Mouse (Mus musculus): ENCODE measurements at regions not wholly inside any gene's neighbourhood (a gene's known extent, or its start where the extent isn't known, plus 50 kb on each side); places are given as distances from the start of the nearest gene placed in this dataset.

DNA sequence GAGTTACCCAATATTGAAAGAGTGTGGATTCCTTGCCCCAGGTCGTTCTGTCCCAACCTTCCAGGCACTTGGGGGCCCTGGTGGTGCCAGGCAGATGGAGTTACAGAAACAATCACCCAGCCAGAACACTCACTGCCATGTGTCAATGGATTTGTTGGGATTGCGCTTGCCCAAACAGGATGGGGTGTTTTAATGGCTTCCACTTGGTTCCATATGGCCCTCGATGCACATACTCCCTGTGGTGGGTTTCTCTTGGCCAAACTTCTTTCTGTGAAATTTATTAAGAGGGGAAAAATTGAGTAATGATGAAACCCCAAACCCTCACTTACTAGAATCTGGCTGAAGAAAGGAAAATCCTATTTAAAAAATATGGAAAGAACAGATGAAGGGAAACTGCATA is 146.8 kb downstream of the Spata18 start:
- Histone ChIP-seq H3K4me3 (ENCODE audit: low read depth, low read length) (no peak overlapping the region), H3K9me3 (replicated peaks; ENCODE audit: control insufficient read depth, low read length) (no peaks in the 10 kb centered on the region), H3K36me3 (replicated peaks; ENCODE audit: control insufficient read depth, insufficient read depth, low read length) (no peaks in the 10 kb centered on the region), H3K27me3 (ENCODE audit: control insufficient read depth, insufficient read depth, low read length) (no peaks in the 10 kb centered on the region), H3K4me1 (ENCODE audit: control insufficient read depth, insufficient read depth) (no peaks in the 10 kb centered on the region), H3K9ac (replicated peaks; ENCODE audit: low read depth, low read length) (no peak overlapping the region), H3K27ac (ENCODE audit: low read depth) (no peak overlapping the region), H3K4me2 (ENCODE audit: low read depth, low read length) (no peak overlapping the region)
- DNase-seq (ENCODE audit: low spot score) = no peak
- 84% methylated on average over 3 of the region's 3 CpGs for WGBS
- no peak for TF ChIP-seq CTCF (IDR thresholded peaks at IDR 0.05; ENCODE audit: low read depth)
- no peak for ATAC-seq (ENCODE audit: insufficient read depth, low read depth)

DNA sequence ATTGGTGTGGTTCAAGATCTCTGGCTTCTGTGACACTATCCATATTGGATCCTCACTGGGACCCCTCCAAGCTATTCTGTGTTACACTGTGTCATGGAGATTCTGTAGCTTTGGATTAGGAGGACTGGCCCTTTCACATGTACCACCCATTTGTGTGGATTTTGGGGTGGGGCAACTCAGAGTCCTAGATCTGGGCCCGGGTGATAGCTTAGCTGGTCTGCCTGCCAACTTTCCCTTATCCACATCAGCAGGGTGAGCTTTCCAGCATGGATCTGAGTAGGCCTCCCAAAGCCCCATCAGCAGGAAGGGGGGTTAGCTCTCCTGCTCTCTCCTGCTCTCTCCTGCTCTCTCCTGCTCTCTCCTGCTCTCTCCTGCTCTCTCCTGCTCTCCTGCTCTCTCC is 152.3 kb downstream of the Spata18 start:
- H3K9ac ChIP-seq (replicated peaks; ENCODE audit: low read depth, low read length) = no peak overlapping the region
- H3K27ac ChIP-seq (ENCODE audit: low read depth) = no peak overlapping the region
- WGBS = 16% methylated on average over 1 of the region's 1 CpGs
- DNase-seq (ENCODE audit: low spot score) (no peak), ATAC-seq (ENCODE audit: insufficient read depth, low read depth) (no peak)
- H3K4me3 ChIP-seq (ENCODE audit: low read depth, low read length) = no peak overlapping the region
- H3K36me3 ChIP-seq (replicated peaks; ENCODE audit: control insufficient read depth, insufficient read depth, low read length) = no peaks in the 10 kb centered on the region
- H3K4me1 ChIP-seq (ENCODE audit: control insufficient read depth, insufficient read depth) = no peaks in the 10 kb centered on the region
- no peak overlapping the region for H3K4me2 ChIP-seq (ENCODE audit: low read depth, low read length)
- no peaks in the 10 kb centered on the region for H3K27me3 ChIP-seq (ENCODE audit: control insufficient read depth, insufficient read depth, low read length)
- TF ChIP-seq CTCF (IDR thresholded peaks at IDR 0.05; ENCODE audit: low read depth) (no peak), EP300 (IDR thresholded peaks at IDR 0.05; ENCODE audit: low read depth) (no peak)
- H3K9me3 ChIP-seq (replicated peaks; ENCODE audit: control insufficient read depth, low read length) = no peaks in the 10 kb centered on the region

DNA sequence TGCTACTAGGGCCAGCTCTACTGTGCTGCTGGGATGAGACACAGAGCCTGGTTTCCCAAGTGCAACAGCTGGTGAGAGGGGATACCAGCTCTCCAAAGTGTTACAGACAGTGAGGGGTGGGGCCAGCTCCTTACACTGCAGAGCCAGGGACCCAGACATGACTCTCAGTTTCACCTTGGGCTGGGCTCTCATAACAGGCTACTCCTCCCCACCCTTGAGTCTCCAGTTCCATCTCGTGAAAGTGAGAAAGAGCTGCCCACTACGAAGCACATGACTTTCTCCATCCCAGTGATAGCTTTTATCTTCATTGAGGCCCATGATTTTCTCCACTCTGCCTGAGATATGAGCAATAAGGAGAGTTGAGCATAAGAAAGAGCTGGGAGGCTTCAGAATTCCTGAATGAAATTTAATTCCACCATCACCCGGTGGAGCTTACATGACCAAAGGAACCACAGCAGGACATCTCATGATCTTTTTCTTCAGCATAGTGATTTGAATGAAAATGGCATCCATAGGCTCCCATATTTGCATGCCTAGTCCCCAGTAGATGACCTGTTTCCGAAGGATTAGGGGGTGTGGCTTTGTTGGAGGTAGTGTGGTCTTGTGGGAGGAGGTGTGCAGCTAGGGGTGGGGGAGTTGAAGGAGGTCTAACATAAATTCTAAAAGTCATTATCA is 153.5 kb downstream of the Spata18 start:
- Histone ChIP-seq H3K27me3 (ENCODE audit: control insufficient read depth, insufficient read depth, low read length) (no peaks in the 10 kb centered on the region), H3K9ac (replicated peaks; ENCODE audit: low read depth, low read length) (no peak overlapping the region), H3K4me2 (ENCODE audit: low read depth, low read length) (no peak overlapping the region), H3K9me3 (replicated peaks; ENCODE audit: control insufficient read depth, low read length) (no peaks in the 10 kb centered on the region), H3K4me1 (ENCODE audit: control insufficient read depth, insufficient read depth) (no peaks in the 10 kb centered on the region), H3K36me3 (replicated peaks; ENCODE audit: control insufficient read depth, insufficient read depth, low read length) (no peaks in the 10 kb centered on the region), H3K27ac (ENCODE audit: low read depth) (no peak overlapping the region), H3K4me3 (ENCODE audit: low read depth, low read length) (no peak overlapping the region)
- WGBS = 72% methylated on average over 4 of the region's 4 CpGs
- TF ChIP-seq CTCF (IDR thresholded peaks at IDR 0.05; ENCODE audit: low read depth) (no peak), EP300 (IDR thresholded peaks at IDR 0.05; ENCODE audit: low read depth) (no peak)
- ATAC-seq (ENCODE audit: insufficient read depth, low read depth) = no peak
- no peak for DNase-seq (ENCODE audit: low spot score)

DNA sequence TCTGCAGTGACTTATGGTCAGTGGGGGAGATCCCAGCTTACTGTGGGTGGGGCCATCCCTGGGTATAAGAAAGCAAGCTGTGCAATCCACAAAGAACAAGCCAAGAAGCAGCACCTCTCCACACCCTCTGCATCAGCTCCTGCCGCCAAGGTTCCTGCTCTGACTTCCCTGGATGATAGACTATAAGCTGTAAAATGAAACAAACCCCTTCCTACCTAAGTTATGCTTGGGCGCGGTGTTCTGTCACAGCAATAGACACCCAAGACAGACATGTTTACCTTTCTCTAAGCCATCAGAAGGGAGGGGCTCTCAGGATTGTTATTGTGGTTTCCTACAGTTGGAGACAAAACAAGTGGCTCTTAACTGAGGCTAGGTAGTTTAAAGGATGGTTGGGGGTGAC is 159.5 kb downstream of the Spata18 start:
- H3K9me3 ChIP-seq (replicated peaks; ENCODE audit: control insufficient read depth, low read length) = peaks cover 4% of the 10 kb centered on the region; the same call in 1 of the 2 replicates
- ATAC-seq (ENCODE audit: insufficient read depth, low read depth) = no peak
- no peak overlapping the region for H3K4me3 ChIP-seq (ENCODE audit: low read depth, low read length)
- no peak overlapping the region for H3K27ac ChIP-seq (ENCODE audit: low read depth)
- no peaks in the 10 kb centered on the region for H3K4me1 ChIP-seq (ENCODE audit: control insufficient read depth, insufficient read depth)
- 81% methylated on average over 3 of the region's 3 CpGs for WGBS
- H3K9ac ChIP-seq (replicated peaks; ENCODE audit: low read depth, low read length) = no peak overlapping the region
- DNase-seq (ENCODE audit: low spot score) = no peak
- TF ChIP-seq CTCF (IDR thresholded peaks at IDR 0.05; ENCODE audit: low read depth) (no peak), EP300 (IDR thresholded peaks at IDR 0.05; ENCODE audit: low read depth) (no peak)
- no peak overlapping the region for H3K4me2 ChIP-seq (ENCODE audit: low read depth, low read length)
- no peaks in the 10 kb centered on the region for H3K27me3 ChIP-seq (ENCODE audit: control insufficient read depth, insufficient read depth, low read length)
- no peaks in the 10 kb centered on the region for H3K36me3 ChIP-seq (replicated peaks; ENCODE audit: control insufficient read depth, insufficient read depth, low read length)

DNA sequence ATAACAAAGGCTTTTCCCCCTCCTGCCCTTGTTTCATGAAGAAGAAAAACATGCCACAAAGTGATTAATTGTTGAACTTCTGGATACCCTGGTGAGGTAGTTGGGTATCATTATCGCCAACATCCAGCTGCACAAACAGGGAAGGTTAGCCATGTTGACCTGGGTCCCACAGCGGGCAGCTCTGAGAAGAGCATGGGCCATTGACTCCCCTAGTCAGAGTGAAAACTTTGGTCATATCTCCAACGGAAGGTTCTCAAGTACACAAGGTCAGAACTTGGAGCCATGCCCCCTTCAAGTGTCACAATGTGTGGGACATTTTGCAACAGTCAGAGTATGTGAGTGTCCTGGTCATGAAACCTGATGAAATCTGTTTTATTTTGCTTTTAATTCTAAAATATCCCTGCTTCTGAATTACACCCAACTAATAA is 159.9 kb downstream of the Spata18 start:
- TF ChIP-seq EP300 (IDR thresholded peaks at IDR 0.05; ENCODE audit: low read depth) = no peak
- no peak for TF ChIP-seq CTCF (IDR thresholded peaks at IDR 0.05; ENCODE audit: low read depth)

DNA sequence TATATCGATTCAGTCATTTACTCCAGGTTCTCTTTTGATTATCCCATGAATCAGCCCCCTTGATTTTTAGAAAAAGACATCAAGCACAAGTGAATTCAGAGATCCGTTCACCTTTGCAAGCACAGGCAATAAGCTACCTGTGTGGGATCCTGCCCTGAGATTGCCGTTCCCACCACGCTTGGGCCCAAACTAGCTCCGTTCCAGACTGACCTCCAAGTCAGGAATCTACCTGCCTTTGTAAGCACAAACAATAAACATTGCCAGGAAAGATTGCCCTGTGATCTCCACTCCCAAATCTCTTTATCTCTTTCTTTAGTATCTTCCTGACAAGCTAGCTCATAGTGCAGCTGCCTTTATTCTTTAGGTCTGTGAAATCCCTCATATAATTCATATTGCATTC is 164.6 kb downstream of the Spata18 start:
- H3K4me3 ChIP-seq (ENCODE audit: low read depth, low read length) = no peak overlapping the region
- no peaks in the 10 kb centered on the region for H3K27me3 ChIP-seq (ENCODE audit: control insufficient read depth, insufficient read depth, low read length)
- TF ChIP-seq CTCF (IDR thresholded peaks at IDR 0.05; ENCODE audit: low read depth) (no peak), EP300 (IDR thresholded peaks at IDR 0.05; ENCODE audit: low read depth) (no peak)
- peaks cover 6% of the 10 kb centered on the region; the same call in 1 of the 2 replicates for H3K9me3 ChIP-seq (replicated peaks; ENCODE audit: control insufficient read depth, low read length)
- no peak overlapping the region for H3K4me2 ChIP-seq (ENCODE audit: low read depth, low read length)
- ATAC-seq (ENCODE audit: insufficient read depth, low read depth) = no peak
- no peaks in the 10 kb centered on the region for H3K4me1 ChIP-seq (ENCODE audit: control insufficient read depth, insufficient read depth)
- DNase-seq (ENCODE audit: low spot score) = no peak
- WGBS = 90% methylated on average over 5 of the region's 5 CpGs
- H3K9ac ChIP-seq (replicated peaks; ENCODE audit: low read depth, low read length) = no peak overlapping the region
- no peak overlapping the region for H3K27ac ChIP-seq (ENCODE audit: low read depth)
- H3K36me3 ChIP-seq (replicated peaks; ENCODE audit: control insufficient read depth, insufficient read depth, low read length) = no peaks in the 10 kb centered on the region

More for the DNA sequence above, 159.9 kb downstream of the Spata18 start:
- WGBS = 76% methylated on average over 3 of the region's 3 CpGs
- no peaks in the 10 kb centered on the region for H3K4me1 ChIP-seq (ENCODE audit: control insufficient read depth, insufficient read depth)
- H3K36me3 ChIP-seq (replicated peaks; ENCODE audit: control insufficient read depth, insufficient read depth, low read length) = no peaks in the 10 kb centered on the region
- no peak overlapping the region for H3K4me3 ChIP-seq (ENCODE audit: low read depth, low read length)
- H3K4me2 ChIP-seq (ENCODE audit: low read depth, low read length) = no peak overlapping the region
- peaks cover 6% of the 10 kb centered on the region; the same call in 1 of the 2 replicates for H3K9me3 ChIP-seq (replicated peaks; ENCODE audit: control insufficient read depth, low read length)
- H3K27me3 ChIP-seq (ENCODE audit: control insufficient read depth, insufficient read depth, low read length) = no peaks in the 10 kb centered on the region
- H3K9ac ChIP-seq (replicated peaks; ENCODE audit: low read depth, low read length) = no peak overlapping the region
- ATAC-seq (ENCODE audit: insufficient read depth, low read depth) (no peak), DNase-seq (ENCODE audit: low spot score) (no peak)
- H3K27ac ChIP-seq (ENCODE audit: low read depth) = no peak overlapping the region
